Mouse (Mus musculus) ES-E14 (cell line): ENCODE data around the gene Eva1a.

Source experiments
- CHD2 ChIP-seq: IDR thresholded peaks from 2 replicates; pipeline ENCODE4 v1.6.1; 2014; ENCODE audit warnings: mild to moderate bottlenecking, low read depth, low read length, inconsistent platforms
- MAFK ChIP-seq: IDR thresholded peaks from 2 replicates; pipeline ENCODE4 v1.6.1; 2014; ENCODE audit warnings: mild to moderate bottlenecking, low read depth, low read length, inconsistent platforms; ENCODE audit not compliant: insufficient read depth
- ZC3H11A ChIP-seq: IDR thresholded peaks from 2 replicates; pipeline ENCODE4 v1.6.1; 2012; ENCODE audit warnings: low read depth, mild to moderate bottlenecking, inconsistent platforms, low read length, borderline replicate concordance
- ZNF384 ChIP-seq: IDR thresholded peaks from 2 replicates; pipeline ENCODE4 v1.6.1; 2012; ENCODE audit warnings: low read depth, low read length, inconsistent platforms

- TF ChIP-seq ZNF384 (no peak), MAFK (no peak), CHD2 (no peak), ZC3H11A (no peak)
Observed at GRCm38 (mm10) chr6:82073011-82073410, 32.2 kb downstream of the Eva1a start.
